Mouse (Mus musculus) bone marrow macrophage, adult 2 months (primary cell): ENCODE data around the gene Gripap1.

ENCODE experiments used
- CTCF ChIP-seq: IDR thresholded peaks from 2 replicates; pipeline ENCODE4 v1.5.1; 2012; ENCODE audit warnings: low read depth, mild to moderate bottlenecking, low read length, moderate library complexity
- POLR2A ChIP-seq: IDR thresholded peaks from 2 replicates; pipeline ENCODE4 v1.6.1; 2012; ENCODE audit warnings: mild to moderate bottlenecking, low read depth, low read length, borderline replicate concordance

GRCm38 (mm10) chrX:7750432-7751116, 39.0 kb upstream of the Gripap1 start, which contains the start of gene Ccdc120:
- no peak for TF ChIP-seq POLR2A
- TF ChIP-seq CTCF = no peak
